ENCODE assay signal across 15 mouse cellular contexts in genomic region chr19:21814433-21815020, GRCm38 (mm10). TPM values are rescaled to one million over a fixed set of nuclear protein-coding genes. Genes with fewer than 3 reads are reported as not detected.
A peak's percentile ranks its signal among the peaks of the same experiment; 100 is the strongest.
DNase-seq lines count a peak whose midpoint lies in the region; ATAC-seq and TF ChIP-seq lines count a peak whose summit lies in the region.
"Had no signal": no experiment of that assay in that cellular context is flagged by ENCODE, and none has a peak within 500 bp of the region (broad histone marks: within the 10 kb centered on the region; RNA-seq: fewer than 3 reads in every experiment).

No protein-coding gene starts in this region.

- H3K9me3 ChIP-seq in hindbrain, embryonic 14.5 days (ENCODE audit: control insufficient read depth, low read length), result no peaks in the 10 kb centered on the region
- no peaks in the 10 kb centered on the region for H3K9me3 ChIP-seq in hindbrain, embryonic 11.5 days (ENCODE audit: control insufficient read depth, low read length)
- no peaks in the 10 kb centered on the region for H3K9me3 ChIP-seq in neural tube, embryonic 15.5 days (replicated peaks)
- no peaks in the 10 kb centered on the region for H3K9me3 ChIP-seq in intestine, embryonic 15.5 days

- WGBS in hindbrain, embryonic 14.5 days, result 77% methylated on average over 8 of the region's 8 CpGs
- WGBS in hindbrain, embryonic 11.5 days, result 87% methylated on average over 8 of the region's 8 CpGs
- 77% methylated on average over 8 of the region's 8 CpGs for WGBS in neural tube, embryonic 15.5 days
- WGBS in intestine, embryonic 15.5 days, result 66% methylated on average over 8 of the region's 8 CpGs

- H3K4me2 ChIP-seq in hindbrain, embryonic 14.5 days (replicated peaks), result no peak overlapping the region
- no peak overlapping the region for H3K4me2 ChIP-seq in hindbrain, embryonic 11.5 days (replicated peaks; ENCODE audit: low read depth, low read length)
- H3K4me2 ChIP-seq in neural tube, embryonic 15.5 days, result no peak overlapping the region
- H3K4me2 ChIP-seq in intestine, embryonic 15.5 days (replicated peaks), result no peak overlapping the region

- ATAC-seq in hindbrain, embryonic 14.5 days (ENCODE audit: low FRiP score), result peak; percentile 37; the same call in 1 of the 2 replicates
- no peak for ATAC-seq in hindbrain, embryonic 11.5 days (ENCODE audit: low FRiP score)
- 0 out of 2 replicates have a peak, but pooled peaks have one; percentile 28 for ATAC-seq in neural tube, embryonic 15.5 days (ENCODE audit: low FRiP score)
- no peak for ATAC-seq in inflammation-experienced regulatory T-cells, adult 6 months
- ATAC-seq in intestine, embryonic 15.5 days, result no peak

- no peak overlapping the region for H3K4me3 ChIP-seq in hindbrain, embryonic 14.5 days (replicated peaks; ENCODE audit: low read length)
- no peak overlapping the region for H3K4me3 ChIP-seq in hindbrain, embryonic 11.5 days (ENCODE audit: low read depth, low read length)
- H3K4me3 ChIP-seq in neural tube, embryonic 15.5 days (replicated peaks), result no peak overlapping the region
- no peak overlapping the region for H3K4me3 ChIP-seq in intestine, embryonic 15.5 days (replicated peaks)
- H3K4me3 ChIP-seq: erythroblast, embryonic 14.5 days had no signal

- no peaks in the 10 kb centered on the region for H3K27me3 ChIP-seq in hindbrain, embryonic 14.5 days (ENCODE audit: control insufficient read depth, insufficient read depth, low read length)
- H3K27me3 ChIP-seq in hindbrain, embryonic 11.5 days (ENCODE audit: control insufficient read depth, insufficient read depth, low read length), result no peaks in the 10 kb centered on the region
- no peaks in the 10 kb centered on the region for H3K27me3 ChIP-seq in neural tube, embryonic 15.5 days (replicated peaks)
- H3K27me3 ChIP-seq in intestine, embryonic 15.5 days (replicated peaks), result no peaks in the 10 kb centered on the region

- H3K9ac ChIP-seq in hindbrain, embryonic 14.5 days, result no peak overlapping the region
- H3K9ac ChIP-seq in hindbrain, embryonic 11.5 days (ENCODE audit: low read depth, low read length), result no peak overlapping the region
- no peak overlapping the region for H3K9ac ChIP-seq in neural tube, embryonic 15.5 days (replicated peaks)
- H3K9ac ChIP-seq in intestine, embryonic 15.5 days, result no peak overlapping the region
- H3K9ac ChIP-seq: liver, embryonic 14.5 days had no signal

- no peak for TF ChIP-seq CTCF in brain, embryonic 14.5 days (IDR thresholded peaks at IDR 0.05; ENCODE audit: borderline replicate concordance, extremely low read depth, insufficient read depth, insufficient read length)

- H3K27ac ChIP-seq in hindbrain, embryonic 14.5 days, result no peak overlapping the region
- no peak overlapping the region for H3K27ac ChIP-seq in hindbrain, embryonic 11.5 days (ENCODE audit: low read depth, low read length)
- no peak overlapping the region for H3K27ac ChIP-seq in neural tube, embryonic 15.5 days (replicated peaks)
- no peak overlapping the region for H3K27ac ChIP-seq in intestine, embryonic 15.5 days
- H3K27ac ChIP-seq: kidney, postnatal 0 days; liver, embryonic 14.5 days had no signal

- no peak for TF ChIP-seq POLR2A in brain, embryonic 14.5 days (IDR thresholded peaks at IDR 0.05; ENCODE audit: borderline replicate concordance, extremely low read depth, insufficient read depth, insufficient read length, poor library complexity, severe bottlenecking)

- H3K36me3 ChIP-seq in hindbrain, embryonic 14.5 days (replicated peaks; ENCODE audit: control insufficient read depth, insufficient read depth), result peaks cover 97% of the 10 kb centered on the region
- H3K36me3 ChIP-seq in hindbrain, embryonic 11.5 days (ENCODE audit: control insufficient read depth, insufficient read depth, low read length), result peaks cover 21% of the 10 kb centered on the region
- peaks cover 74% of the 10 kb centered on the region for H3K36me3 ChIP-seq in neural tube, embryonic 15.5 days
- H3K36me3 ChIP-seq in intestine, embryonic 15.5 days, result peaks cover 4% of the 10 kb centered on the region

- H3K4me1 ChIP-seq in hindbrain, embryonic 14.5 days (replicated peaks; ENCODE audit: control insufficient read depth, insufficient read depth, low read length), result no peaks in the 10 kb centered on the region
- no peaks in the 10 kb centered on the region for H3K4me1 ChIP-seq in hindbrain, embryonic 11.5 days (replicated peaks; ENCODE audit: control insufficient read depth, insufficient read depth, low read length)
- 0 out of 2 replicates have a peak, but pooled peaks cover 4% of the 10 kb centered on the region for H3K4me1 ChIP-seq in neural tube, embryonic 15.5 days
- H3K4me1 ChIP-seq in intestine, embryonic 15.5 days (replicated peaks), result no peaks in the 10 kb centered on the region

- DNase-seq in hindbrain, embryonic 14.5 days (ENCODE audit: low spot score), result no peak
- DNase-seq in hindbrain, embryonic 11.5 days (ENCODE audit: low spot score), result no peak
- peak; percentile 46 to 59 for DNase-seq in right cerebral cortex, postnatal 10 days (ENCODE audit: low spot score in 2 of 2)
- DNase-seq in right cerebral cortex, postnatal 25 days, result no peak
- peak; percentile 52 for DNase-seq in brain, embryonic 14.5 days (ENCODE audit: low read depth)
- DNase-seq: gastrocnemius, postnatal 36 days; heart, postnatal 14 days; midbrain, embryonic 14.5 days; thymus, adult 18-20 months had no signal

RNA-seq across cellular contexts. Expression of gene Cemip2, which starts 36.4 kb away (rescaled TPM):
- polyA plus RNA-seq in hindbrain, embryonic 14.5 days (2014; fragmentation: Nextera tagmentation; extraction: Ambion mirVana), result 26.4 and 26.8 TPM in 2 replicates
- 85.6 and 91.3 TPM in 2 replicates for polyA plus RNA-seq in hindbrain, embryonic 11.5 days (2014; fragmentation: Nextera tagmentation; extraction: Ambion mirVana)
- polyA plus RNA-seq in brain, embryonic 14.5 days (2012; rRNA removed), result 24.0 and 34.9 TPM in 2 replicates
- 16.0 and 16.9 TPM in 2 replicates for polyA plus RNA-seq in neural tube, embryonic 15.5 days (2015; fragmentation: Nextera tagmentation; extraction: Ambion mirVana)
- 10 to 100 TPM in 1 of 3 experiments, 1 to 10 TPM in 2; 6.4 to 12.7 (median 6.6) TPM for polyA plus RNA-seq in inflammation-experienced regulatory T-cells, adult 6 months (2017; shearing (Covaris generic))
- 11.1 and 12.0 TPM in 2 replicates for polyA plus RNA-seq in intestine, embryonic 15.5 days (2015; fragmentation: Nextera tagmentation; extraction: Ambion mirVana)

Comparison
In these comparisons a context has a peak if more than half of its experiments do, and no peak if none do; other contexts are left out.
1. ATAC-seq: peak in hindbrain, embryonic 14.5 days (single experiment) and neural tube, embryonic 15.5 days (single experiment); none in hindbrain, embryonic 11.5 days (single experiment), inflammation-experienced regulatory T-cells, adult 6 months (single experiment) and intestine, embryonic 15.5 days (single experiment).
2. DNase-seq: peak in right cerebral cortex, postnatal 10 days (2 of 2) and brain, embryonic 14.5 days (single experiment); none in hindbrain, embryonic 14.5 days (single experiment), hindbrain, embryonic 11.5 days (single experiment) and right cerebral cortex, postnatal 25 days (single experiment).